Mouse (Mus musculus) limb, embryonic 12.5 days (tissue): ENCODE data around the gene L3mbtl4. TPM values are rescaled to one million over a fixed set of nuclear protein-coding genes. Genes with fewer than 3 reads are reported as not detected.

Experiments used
- ATAC-seq: fragments of 200-750 bp; cut with Nextera tagmentation; 2 replicates; pipeline ENCODE4 v1.8.0; 2017; ENCODE audit warnings: low read depth, moderate TSS enrichment; ENCODE audit not compliant: insufficient number of reproducible peaks, insufficient read depth, low FRiP score, low TSS enrichment
- H3K27ac ChIP-seq: fragments of 300-500 bp; sonication (generic); 2 replicates; pipeline ENCODE4 v1.5.1; 2016; ENCODE audit warnings: mild to moderate bottlenecking, moderate library complexity
- H3K27me3 ChIP-seq: fragments of 300-500 bp; sonication (generic); 2 replicates; pipeline ENCODE4 v1.6.1; 2016; ENCODE audit warnings: mild to moderate bottlenecking, moderate library complexity
- H3K36me3 ChIP-seq: fragments of 300-500 bp; sonication (generic); 2 replicates; pipeline ENCODE4 v1.6.1; 2016; ENCODE audit warnings: mild to moderate bottlenecking, moderate library complexity
- H3K4me1 ChIP-seq: fragments of 300-500 bp; sonication (generic); replicated peaks from 2 replicates; pipeline ENCODE4 v1.6.1; 2016
- H3K4me2 ChIP-seq: fragments of 300-500 bp; sonication (generic); 2 replicates; pipeline ENCODE4 v1.6.1; 2016; ENCODE audit warnings: mild to moderate bottlenecking, moderate library complexity
- H3K4me3 ChIP-seq: fragments of 300-500 bp; sonication (generic); replicated peaks from 2 replicates; pipeline ENCODE4 v1.5.1; 2016; ENCODE audit warnings: mild to moderate bottlenecking
- H3K9ac ChIP-seq: fragments of 300-500 bp; sonication (generic); replicated peaks from 2 replicates; pipeline ENCODE4 v1.6.1; 2016; ENCODE audit warnings: mild to moderate bottlenecking, moderate library complexity
- H3K9me3 ChIP-seq: fragments of 300-500 bp; sonication (generic); 2 replicates; pipeline ENCODE4 v1.6.1; 2016; ENCODE audit warnings: mild to moderate bottlenecking, moderate library complexity
- WGBS: fragments of 180-500 bp; shearing (Covaris S2); methylation state at CpG from one replicate; pipeline ENCODE4 v1.1.7; 2016; 5-methylcytosine and 5-hydroxymethylcytosine counted together
- polyA plus RNA-seq: library from polyadenylated mRNA; unstranded; fragments of >200 nt; fragmentation: Nextera tagmentation; extraction: Ambion mirVana; gene quantifications from 2 replicates; pipeline ENCODE4 v1.2.1, GENCODE M21; 2016

L3mbtl4 gene
- polyA plus RNA-seq, 1 experiment from 2014 or later: 0.13 TPM

DNA sequence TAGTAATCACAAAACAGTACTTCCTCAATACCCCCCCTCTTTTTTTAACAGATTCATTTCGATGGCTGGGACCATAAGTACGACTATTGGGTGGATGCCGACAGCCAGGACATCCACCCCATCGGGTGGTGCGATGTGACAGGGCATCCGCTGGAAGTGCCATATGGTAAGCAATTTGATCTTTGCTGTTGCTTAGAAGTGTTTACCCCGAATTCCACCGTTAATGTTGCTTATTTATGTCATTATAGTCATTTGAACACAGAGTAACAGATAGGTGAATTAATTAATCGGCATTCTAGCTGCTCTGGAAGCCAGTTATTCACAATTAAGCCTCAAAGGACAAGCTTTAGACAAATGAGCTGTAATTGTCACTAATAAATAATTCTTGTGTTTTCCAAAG is 286.1 kb downstream of the L3mbtl4 start:
- Histone ChIP-seq H3K27ac (no peak overlapping the region), H3K36me3 (no peaks in the 10 kb centered on the region), H3K9ac (no peak overlapping the region), H3K9me3 (no peaks in the 10 kb centered on the region), H3K4me3 (no peak overlapping the region), H3K27me3 (no peaks in the 10 kb centered on the region), H3K4me1 (no peaks in the 10 kb centered on the region), H3K4me2 (no peak overlapping the region)
- 76% methylated on average over 9 of the region's 9 CpGs for WGBS
- no peak for ATAC-seq

DNA sequence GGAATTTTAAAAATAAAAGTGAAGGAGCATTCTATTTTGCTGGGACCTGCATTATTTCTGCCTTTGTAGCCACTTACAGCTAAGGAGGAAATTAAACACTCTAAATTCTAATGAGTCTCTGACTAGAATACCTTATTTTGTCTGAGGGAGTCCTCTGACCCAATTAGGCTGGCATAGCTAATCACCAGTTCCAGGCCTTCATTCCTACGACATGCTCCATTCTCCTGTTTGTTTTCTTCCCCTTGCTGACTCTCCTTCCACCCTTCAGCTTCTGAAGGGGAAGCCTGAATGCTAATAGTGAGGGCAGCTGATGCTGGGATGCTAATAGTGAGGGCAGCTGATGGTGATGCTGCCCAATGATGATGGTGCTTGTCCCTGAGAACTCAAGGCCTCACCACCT is 286.7 kb downstream of the L3mbtl4 start:
- Histone ChIP-seq H3K4me3 (no peak overlapping the region), H3K36me3 (no peaks in the 10 kb centered on the region), H3K9ac (no peak overlapping the region), H3K4me1 (no peaks in the 10 kb centered on the region), H3K9me3 (no peaks in the 10 kb centered on the region), H3K27me3 (no peaks in the 10 kb centered on the region), H3K27ac (no peak overlapping the region), H3K4me2 (no peak overlapping the region)
- no peak for ATAC-seq
- WGBS: 38% methylated on average over 1 of the region's 1 CpGs

DNA sequence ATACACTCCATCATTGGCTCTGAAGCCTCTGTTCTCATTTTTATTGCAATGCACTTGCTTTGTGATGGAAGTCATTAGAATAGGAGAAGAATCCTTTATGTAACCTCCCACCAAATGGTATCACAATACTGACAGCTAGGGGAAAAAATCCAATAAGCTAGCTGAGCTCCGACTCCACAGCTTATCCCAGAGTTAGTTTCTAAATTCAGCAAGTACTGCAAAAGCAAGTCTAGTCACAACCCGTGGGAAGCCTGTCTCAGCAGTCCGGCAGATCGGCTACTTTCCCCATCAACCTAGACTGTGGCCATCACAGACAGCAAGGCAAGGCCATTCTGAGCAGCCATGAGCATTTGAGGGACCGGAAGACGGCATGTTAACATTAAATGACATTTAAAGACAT is 298.2 kb downstream of the L3mbtl4 start:
- 90% methylated on average over 6 of the region's 6 CpGs for WGBS
- no peak overlapping the region for H3K9ac ChIP-seq
- H3K4me3 ChIP-seq: no peak overlapping the region
- H3K4me1 ChIP-seq: no peaks in the 10 kb centered on the region
- ATAC-seq: no peak
- no peak overlapping the region for H3K4me2 ChIP-seq
- H3K27me3 ChIP-seq: no peaks in the 10 kb centered on the region
- H3K36me3 ChIP-seq: no peaks in the 10 kb centered on the region
- no peak overlapping the region for H3K27ac ChIP-seq
- H3K9me3 ChIP-seq: no peaks in the 10 kb centered on the region

DNA sequence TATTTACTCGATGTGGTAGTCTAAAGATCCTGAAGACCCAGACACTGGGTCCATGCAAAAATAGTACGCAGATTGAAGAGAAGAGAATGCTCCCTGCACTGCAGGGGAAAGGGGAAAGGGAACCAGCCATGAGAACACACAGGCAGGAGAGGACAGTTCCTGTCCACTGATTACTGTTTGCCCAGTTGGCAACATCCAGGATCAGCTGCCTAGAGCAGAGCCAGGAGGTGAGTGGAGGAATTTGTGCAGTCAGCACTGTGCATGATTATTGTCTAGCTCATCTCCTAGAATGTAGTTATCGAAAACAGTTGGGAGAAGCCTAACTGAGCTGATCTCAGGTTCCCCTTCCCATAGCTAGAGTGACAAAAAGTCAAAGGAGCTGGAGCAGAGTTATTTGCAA is 311.6 kb downstream of the L3mbtl4 start:
- WGBS: 90% methylated on average over 3 of the region's 3 CpGs

DNA sequence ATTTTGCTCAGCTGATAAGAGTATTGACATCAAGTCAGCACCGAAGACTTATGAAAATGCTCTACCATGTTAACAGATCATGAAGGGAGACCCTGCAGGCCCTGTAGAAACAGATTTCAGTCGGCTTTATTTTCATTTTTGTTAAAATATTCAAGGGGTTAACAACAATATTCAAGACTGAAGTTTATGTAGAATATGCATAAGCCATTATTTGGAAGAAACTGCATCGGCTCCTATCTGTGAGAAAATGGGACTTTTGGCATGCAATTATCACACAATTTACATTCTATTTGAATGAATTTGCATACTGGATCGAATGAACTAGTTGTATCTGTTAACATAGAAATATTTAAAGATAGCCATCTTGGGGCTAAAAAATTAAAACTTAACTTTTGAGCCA is 318.0 kb downstream of the L3mbtl4 start:
- no peak overlapping the region for H3K27ac ChIP-seq
- H3K4me2 ChIP-seq: no peak overlapping the region
- no peaks in the 10 kb centered on the region for H3K36me3 ChIP-seq
- no peak for ATAC-seq
- no peaks in the 10 kb centered on the region for H3K4me1 ChIP-seq
- no peaks in the 10 kb centered on the region for H3K27me3 ChIP-seq
- H3K4me3 ChIP-seq: no peak overlapping the region
- WGBS: 84% methylated on average over 4 of the region's 4 CpGs
- no peak overlapping the region for H3K9ac ChIP-seq
- no peaks in the 10 kb centered on the region for H3K9me3 ChIP-seq

More for the DNA sequence above, 311.6 kb downstream of the L3mbtl4 start:
- Histone ChIP-seq H3K27me3 (no peaks in the 10 kb centered on the region), H3K36me3 (no peaks in the 10 kb centered on the region), H3K27ac (no peak overlapping the region), H3K9me3 (no peaks in the 10 kb centered on the region), H3K4me2 (no peak overlapping the region), H3K9ac (no peak overlapping the region), H3K4me1 (no peaks in the 10 kb centered on the region), H3K4me3 (no peak overlapping the region)
- no peak for ATAC-seq

DNA sequence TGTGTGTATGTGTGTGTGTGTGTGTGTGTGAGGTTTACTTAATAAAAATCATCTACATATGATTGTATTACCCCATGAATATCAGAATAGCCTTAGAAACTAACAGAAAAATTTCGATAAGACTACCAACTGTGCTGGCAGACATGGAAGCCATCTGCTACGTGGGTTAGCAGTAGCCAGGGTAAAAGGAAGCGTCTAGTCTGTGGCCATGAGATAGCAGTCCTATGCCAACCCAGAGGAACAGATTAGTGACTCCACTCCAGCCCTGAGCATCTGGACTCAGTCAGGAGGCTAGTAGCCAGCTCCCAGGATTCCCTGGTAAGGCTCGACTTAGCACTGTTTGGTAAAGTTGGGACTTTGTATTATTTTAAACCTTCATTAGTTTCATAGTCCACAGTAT is 329.1 kb downstream of the L3mbtl4 start:
- no peaks in the 10 kb centered on the region for H3K27me3 ChIP-seq
- whole genome bisulfite sequencing: 84% methylated on average over 4 of the region's 4 CpGs
- no peaks in the 10 kb centered on the region for H3K36me3 ChIP-seq
- H3K9ac ChIP-seq: no peak overlapping the region
- H3K4me3 ChIP-seq: no peak overlapping the region
- no peak overlapping the region for H3K4me2 ChIP-seq
- ATAC-seq: no peak
- no peak overlapping the region for H3K27ac ChIP-seq
- no peaks in the 10 kb centered on the region for H3K9me3 ChIP-seq
- no peaks in the 10 kb centered on the region for H3K4me1 ChIP-seq

DNA sequence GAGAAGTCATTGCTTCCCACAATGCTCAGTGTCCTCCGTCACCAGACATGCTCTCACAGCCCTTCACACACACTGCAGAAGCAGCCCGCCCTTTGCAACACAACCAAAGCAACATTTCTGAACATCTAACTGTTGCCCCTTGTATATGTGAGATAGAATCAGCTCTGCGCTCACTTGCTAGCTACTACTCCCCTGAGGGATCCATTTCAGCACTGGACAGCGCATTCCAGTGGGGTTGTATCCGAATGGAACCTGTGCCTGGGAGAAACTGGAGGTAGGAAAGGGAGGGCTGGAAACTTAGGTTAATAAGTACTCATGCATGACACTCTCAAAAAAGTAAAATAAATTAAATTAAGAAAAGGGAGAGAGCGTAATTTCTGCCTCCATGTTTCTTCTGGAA is 334.1 kb downstream of the L3mbtl4 start:
- no peaks in the 10 kb centered on the region for H3K9me3 ChIP-seq
- H3K4me2 ChIP-seq: no peak overlapping the region
- no peaks in the 10 kb centered on the region for H3K27me3 ChIP-seq
- H3K36me3 ChIP-seq: no peaks in the 10 kb centered on the region
- H3K4me1 ChIP-seq: no peaks in the 10 kb centered on the region
- ATAC-seq: no peak
- H3K4me3 ChIP-seq: no peak overlapping the region
- no peak overlapping the region for H3K27ac ChIP-seq
- H3K9ac ChIP-seq: no peak overlapping the region
- 52% methylated on average over 6 of the region's 6 CpGs for WGBS

DNA sequence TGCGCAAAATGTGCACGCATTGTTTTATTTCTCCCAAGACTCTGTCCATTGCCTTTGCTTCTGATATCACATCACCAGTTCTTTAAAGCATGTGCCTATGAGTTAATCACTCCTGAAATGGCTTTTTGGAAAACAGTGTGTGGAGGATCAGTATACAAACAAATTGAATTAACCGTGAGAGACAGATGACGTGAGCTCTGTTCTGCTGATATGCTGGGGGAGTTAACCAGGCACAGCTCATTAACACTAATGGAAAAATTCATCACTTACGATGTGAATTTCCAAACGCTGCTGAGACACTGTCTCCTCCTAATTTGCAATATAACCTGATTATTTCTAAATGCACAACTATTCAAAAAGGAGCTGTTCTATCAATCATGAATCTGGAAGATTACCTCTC is 337.6 kb downstream of the L3mbtl4 start:
- Histone ChIP-seq H3K27me3 (no peaks in the 10 kb centered on the region), H3K4me3 (no peak overlapping the region), H3K9me3 (no peaks in the 10 kb centered on the region), H3K36me3 (no peaks in the 10 kb centered on the region), H3K9ac (no peak overlapping the region), H3K27ac (no peak overlapping the region), H3K4me2 (no peak overlapping the region), H3K4me1 (no peaks in the 10 kb centered on the region)
- 79% methylated on average over 6 of the region's 6 CpGs for WGBS
- ATAC-seq: no peak

DNA sequence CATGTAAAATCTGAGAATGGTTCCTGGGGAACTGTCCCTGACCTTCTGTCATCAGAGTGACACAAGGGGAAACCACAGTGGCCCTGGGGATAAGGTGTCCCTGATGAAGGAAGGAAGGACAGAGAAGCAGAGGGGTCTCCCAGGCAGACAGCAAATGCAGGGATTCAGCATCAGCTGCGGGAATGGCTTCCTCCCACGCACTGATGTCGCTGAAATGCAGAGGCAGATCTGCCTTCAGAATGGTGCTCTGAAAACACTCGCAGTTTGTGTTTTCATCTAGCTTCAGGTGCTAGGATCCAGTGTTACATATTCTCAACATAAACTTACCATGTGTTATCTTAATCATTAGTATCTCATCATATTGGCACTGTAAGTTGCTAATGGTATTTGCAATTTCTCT is 351.7 kb downstream of the L3mbtl4 start:
- WGBS: 76% methylated on average over 4 of the region's 4 CpGs

DNA sequence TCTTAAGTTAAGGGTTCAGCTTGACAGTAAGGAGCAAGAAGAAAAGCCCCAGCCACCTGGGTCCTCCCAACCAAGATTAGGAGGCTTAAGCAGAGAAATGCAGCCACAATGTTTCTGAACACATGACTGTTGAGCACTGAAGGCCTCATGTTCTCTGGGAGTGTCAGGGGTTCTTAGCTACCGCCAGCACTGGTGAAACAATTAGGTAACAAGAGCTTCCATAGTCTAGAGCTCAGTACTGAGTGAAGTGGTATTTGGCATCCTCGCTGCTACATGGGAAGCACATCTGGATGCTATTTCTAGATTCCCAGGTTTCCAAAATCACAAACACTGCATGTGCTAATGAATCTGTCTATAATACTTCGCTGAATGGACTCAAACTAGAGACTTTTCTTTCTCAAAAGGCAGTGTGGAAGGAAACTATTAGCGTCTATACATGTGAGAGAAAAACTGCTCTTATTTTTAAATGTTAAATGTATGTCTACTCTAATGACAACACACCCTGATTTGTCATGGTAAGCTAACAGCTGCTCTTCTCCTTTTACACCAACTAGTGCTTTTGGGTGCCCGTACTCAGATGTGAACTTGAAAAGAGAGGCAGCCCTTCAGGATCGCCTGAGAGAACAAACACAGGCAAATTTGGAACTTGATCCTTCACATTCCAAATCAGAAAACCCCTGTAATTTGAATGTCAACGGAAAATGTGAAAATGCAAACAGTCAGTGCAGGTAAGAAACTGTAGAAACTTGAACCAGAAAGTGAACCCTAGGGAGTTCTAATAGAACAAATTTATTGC is 356.2 kb downstream of the L3mbtl4 start:
- 54% methylated on average over 7 of the region's 7 CpGs for WGBS
- Histone ChIP-seq H3K4me2 (no peak overlapping the region), H3K27me3 (no peaks in the 10 kb centered on the region), H3K4me1 (no peaks in the 10 kb centered on the region; the same call in 1 of the 2 replicates), H3K4me3 (no peak overlapping the region), H3K9ac (no peak overlapping the region), H3K9me3 (no peaks in the 10 kb centered on the region), H3K36me3 (no peaks in the 10 kb centered on the region), H3K27ac (no peak overlapping the region)
- ATAC-seq: no peak

More for the DNA sequence above, 351.7 kb downstream of the L3mbtl4 start:
- Histone ChIP-seq H3K4me3 (no peak overlapping the region), H3K36me3 (no peaks in the 10 kb centered on the region), H3K4me1 (no peaks in the 10 kb centered on the region; the same call in 1 of the 2 replicates), H3K9ac (no peak overlapping the region), H3K27ac (no peak overlapping the region), H3K4me2 (no peak overlapping the region), H3K27me3 (no peaks in the 10 kb centered on the region), H3K9me3 (no peaks in the 10 kb centered on the region)
- no peak for ATAC-seq

DNA sequence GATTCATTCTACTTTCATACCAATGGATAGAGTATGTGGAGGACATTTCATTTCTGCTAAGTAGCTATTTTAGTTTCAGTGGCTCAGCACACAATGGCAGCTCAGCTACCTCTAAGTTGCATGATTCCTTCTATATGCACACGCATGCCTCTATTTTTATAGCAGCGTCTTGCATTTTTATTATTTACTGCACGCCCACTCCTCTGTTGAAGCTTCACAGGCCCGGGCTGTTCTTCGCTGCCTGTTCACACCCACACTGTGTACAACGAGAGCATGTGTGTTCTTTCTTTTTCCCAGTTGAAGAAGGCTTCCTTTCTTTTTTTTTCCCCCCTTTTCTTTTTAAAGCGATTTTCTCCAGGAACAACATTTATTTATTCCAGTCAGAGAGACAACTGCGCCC is 357.8 kb downstream of the L3mbtl4 start:
- Histone ChIP-seq H3K36me3 (no peaks in the 10 kb centered on the region), H3K9ac (no peak overlapping the region), H3K4me1 (no peaks in the 10 kb centered on the region; the same call in 1 of the 2 replicates), H3K27ac (no peak overlapping the region), H3K27me3 (no peaks in the 10 kb centered on the region), H3K4me2 (no peak overlapping the region), H3K9me3 (no peaks in the 10 kb centered on the region), H3K4me3 (no peak overlapping the region)
- WGBS: 87% methylated on average over 8 of the region's 8 CpGs
- ATAC-seq: no peak

DNA sequence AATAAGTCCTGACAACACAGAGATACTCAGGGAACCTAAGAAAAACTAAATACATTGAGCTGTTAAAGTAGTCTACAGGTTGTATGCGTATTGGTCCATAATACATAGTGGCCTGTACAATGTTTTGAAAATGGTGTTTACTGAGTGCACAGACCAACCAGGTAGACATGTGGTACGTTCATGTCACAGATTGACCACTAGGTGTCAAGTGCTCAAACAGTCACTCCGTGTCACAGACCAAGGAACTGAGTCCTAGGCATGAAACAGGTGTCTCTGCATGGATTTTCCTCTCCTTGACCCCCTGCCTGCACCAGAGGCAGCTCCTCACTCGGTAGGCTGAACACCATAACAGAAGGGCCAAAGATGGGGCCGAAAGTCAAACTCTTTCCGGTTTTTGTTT is 366.6 kb downstream of the L3mbtl4 start:
- Histone ChIP-seq H3K9me3 (no peaks in the 10 kb centered on the region), H3K4me3 (no peak overlapping the region), H3K27ac (no peak overlapping the region), H3K4me2 (no peak overlapping the region), H3K4me1 (no peaks in the 10 kb centered on the region), H3K36me3 (no peaks in the 10 kb centered on the region), H3K9ac (no peak overlapping the region), H3K27me3 (no peaks in the 10 kb centered on the region)
- WGBS: 72% methylated on average over 6 of the region's 6 CpGs
- no peak for ATAC-seq
